Mouse (Mus musculus): ENCODE data around the gene Spin1.
"Not testable (repeated sequence)": the region's sequence is repeated elsewhere in the genome, so short reads cannot be mapped to it uniquely, and the experiment has no call there.

Spin1 gene

GRCm38 (mm10) chr13:51100233-51101015, at the start of gene Spin1:
TSS of gene Spin1 (plus strand) at chr13:51100880.
- peak; percentile 82 to 89 for DNase-seq

- no peak for DNase-seq
Measured at GRCm38 (mm10) chr13:51051016-51051415, 49.7 kb upstream of the Spin1 start.

GRCm38 (mm10) chr13:51052408-51052807, 48.3 kb upstream of the Spin1 start:
- DNase-seq: no peak

GRCm38 (mm10) chr13:51063024-51063423, 37.7 kb upstream of the Spin1 start:
- no peak for DNase-seq

GRCm38 (mm10) chr13:51063721-51064120, 37.0 kb upstream of the Spin1 start:
- no peak for DNase-seq

- no peak for DNase-seq
Measured at GRCm38 (mm10) chr13:51064429-51064828, 36.3 kb upstream of the Spin1 start.

- DNase-seq: no peak
Measured at GRCm38 (mm10) chr13:51071063-51071680, 29.5 kb upstream of the Spin1 start.

GRCm38 (mm10) chr13:51071763-51072276, 28.9 kb upstream of the Spin1 start:
- DNase-seq: no peak

GRCm38 (mm10) chr13:51072917-51073843, 27.5 kb upstream of the Spin1 start:
- no peak for DNase-seq

GRCm38 (mm10) chr13:51074081-51074680, 26.5 kb upstream of the Spin1 start:
- DNase-seq: no peak

- DNase-seq: not testable (repeated sequence)
Measured at GRCm38 (mm10) chr13:51076191-51076590, 24.5 kb upstream of the Spin1 start.

GRCm38 (mm10) chr13:51078586-51078985, 22.1 kb upstream of the Spin1 start:
- not testable (repeated sequence) for DNase-seq

GRCm38 (mm10) chr13:51080801-51081200, 19.9 kb upstream of the Spin1 start:
- DNase-seq: no peak

- DNase-seq: no peak
Measured at GRCm38 (mm10) chr13:51084241-51084640, 16.4 kb upstream of the Spin1 start.

GRCm38 (mm10) chr13:51085941-51086340, 14.7 kb upstream of the Spin1 start:
- DNase-seq: no peak

GRCm38 (mm10) chr13:51087253-51087652, 13.4 kb upstream of the Spin1 start:
- DNase-seq: no peak

- DNase-seq: no peak
Measured at GRCm38 (mm10) chr13:51088207-51088606, 12.5 kb upstream of the Spin1 start.

- DNase-seq: no peak
Measured at GRCm38 (mm10) chr13:51089058-51089457, 11.6 kb upstream of the Spin1 start.

GRCm38 (mm10) chr13:51090105-51090661, 10.5 kb upstream of the Spin1 start:
- DNase-seq: no peak

GRCm38 (mm10) chr13:51093430-51093829, 7.2 kb upstream of the Spin1 start:
- DNase-seq: no peak

GRCm38 (mm10) chr13:51094323-51095195, 6.1 kb upstream of the Spin1 start:
- no peak for DNase-seq
